Mouse (Mus musculus) brain, embryonic 14.5 days (tissue): ENCODE results near the gene Ndufs2.

ENCODE experiments used
- CTCF ChIP-seq: fragments of 200-500 bp; IDR thresholded peaks from 2 replicates; pipeline ENCODE4 v1.5.1; 2012; ENCODE audit warnings: inconsistent platforms, mild to moderate bottlenecking, moderate library complexity, borderline replicate concordance; ENCODE audit not compliant: insufficient read depth, insufficient read length; ENCODE audit errors: extremely low read depth
- POLR2A ChIP-seq: fragments of 200-500 bp; IDR thresholded peaks from 2 replicates; pipeline ENCODE4 v1.6.1; 2012; ENCODE audit warnings: mild to moderate bottlenecking, inconsistent platforms, borderline replicate concordance; ENCODE audit not compliant: poor library complexity, insufficient read depth, insufficient read length, severe bottlenecking; ENCODE audit errors: extremely low read depth

GRCm38 (mm10) chr1:171268341-171268740, 17.2 kb upstream of the Ndufs2 start:
- no peak for TF ChIP-seq CTCF
- TF ChIP-seq POLR2A: no peak
